ENCODE assay signal across 15 mouse cellular contexts in genomic region chr17:13367181-13367580, GRCm38 (mm10). TPM values are rescaled to one million over a fixed set of nuclear protein-coding genes. Genes with fewer than 3 reads are reported as not detected.
"Had no signal": no experiment of that assay in that cellular context is flagged by ENCODE, and none has a peak within 500 bp of the region (broad histone marks: within the 10 kb centered on the region; RNA-seq: fewer than 3 reads in every experiment).

No protein-coding gene starts in this region.

RNA-seq across cellular contexts. Expression of gene Tcp10c, which starts 12.8 kb away (rescaled TPM):
- polyA plus RNA-seq: liver, embryonic 15.5 days; liver, postnatal 0 days; lung, adult 2 months; lung, embryonic 15.5 days; lung, postnatal 0 days; macrophage; midbrain, embryonic 12.5 days; midbrain, embryonic 14.5 days; midbrain, embryonic 16.5 days; myocyte; neural tube, embryonic 12.5 days; neural tube, embryonic 14.5 days; spleen, adult 2 months; stomach, embryonic 15.5 days; thymus, postnatal 0 days had no signal
